10 mouse cellular contexts compared by ENCODE assay signal in genomic region chr9:44342173-44342572, GRCm38 (mm10). TPM values are rescaled to one million over a fixed set of nuclear protein-coding genes. Genes with fewer than 3 reads are reported as not detected.
A peak's percentile ranks its signal among the peaks of the same experiment; 100 is the strongest.
DNase-seq lines count a peak whose midpoint lies in the region; ATAC-seq and TF ChIP-seq lines count a peak whose summit lies in the region.
"Had no signal": no experiment of that assay in that cellular context is flagged by ENCODE, and none has a peak within 500 bp of the region (broad histone marks: within the 10 kb centered on the region; RNA-seq: fewer than 3 reads in every experiment).

No protein-coding gene starts in this region.

- peak overlapping the region; percentile 87 for H3K4me3 ChIP-seq in heart, embryonic 13.5 days
- no peak overlapping the region for H3K4me3 ChIP-seq in C2C12 (ENCODE audit: insufficient read depth, poor library complexity, severe bottlenecking)
- H3K4me3 ChIP-seq in embryonic facial prominence, embryonic 13.5 days = no peak overlapping the region
- peak overlapping the region; percentile 95 to 98 for H3K4me3 ChIP-seq in liver, embryonic 14.5 days (ENCODE audit: insufficient read depth in 1 of 2, low read depth in 2 of 2, low read length in 2 of 2)

- WGBS in heart, embryonic 13.5 days = 47% methylated on average over 3 of the region's 3 CpGs
- 81% methylated on average over 3 of the region's 3 CpGs for WGBS in embryonic facial prominence, embryonic 13.5 days
- 9% methylated on average over 3 of the region's 3 CpGs for WGBS in liver, embryonic 14.5 days (ENCODE audit: insufficient replicate concordance)

- peaks cover 36% of the 10 kb centered on the region for H3K4me1 ChIP-seq in heart, embryonic 13.5 days
- H3K4me1 ChIP-seq in embryonic facial prominence, embryonic 13.5 days = peaks cover 25% of the 10 kb centered on the region
- H3K4me1 ChIP-seq in liver, embryonic 14.5 days (replicated peaks; ENCODE audit: control insufficient read depth in 2 of 2, insufficient read depth in 2 of 2, low read length in 1 of 2) = peaks cover 12 to 16% of the 10 kb centered on the region in 2 experiments

- DNase-seq in heart, postnatal 36 days = no peak
- peak; percentile 89 to 90 (median 90) for DNase-seq in liver, embryonic 14.5 days (ENCODE audit: low read depth in 3 of 3, low spot score in 3 of 3)
- no peak for DNase-seq in cerebellum, postnatal 14 days
- DNase-seq in kidney, postnatal 25 days = no peak
- DNase-seq in B cell, adult 2 months = no peak
- DNase-seq: layer of hippocampus, adult 9-11 months had no signal

- H3K27me3 ChIP-seq in heart, embryonic 13.5 days (replicated peaks) = no peaks in the 10 kb centered on the region
- H3K27me3 ChIP-seq in C2C12 (ENCODE audit: control insufficient read depth, insufficient read depth, insufficient read length) = no peaks in the 10 kb centered on the region
- no peaks in the 10 kb centered on the region for H3K27me3 ChIP-seq in embryonic facial prominence, embryonic 13.5 days
- no peaks in the 10 kb centered on the region for H3K27me3 ChIP-seq in liver, embryonic 14.5 days (ENCODE audit: control insufficient read depth, insufficient read depth, low read length)
- H3K27me3 ChIP-seq: CH12.LX had no signal

- H3ac ChIP-seq in C2C12 (ENCODE audit: control insufficient read depth, insufficient read length, low read depth) = peak overlapping the region; percentile 4

- peaks cover 15% of the 10 kb centered on the region for H3K79me3 ChIP-seq in C2C12 (ENCODE audit: low read depth)

- H3K9ac ChIP-seq in heart, embryonic 13.5 days = peak overlapping the region; percentile 95
- H3K9ac ChIP-seq in embryonic facial prominence, embryonic 13.5 days = peak overlapping the region; percentile 44
- peak overlapping the region; percentile 96 for H3K9ac ChIP-seq in liver, embryonic 14.5 days (replicated peaks)

- H3K9me3 ChIP-seq in heart, embryonic 13.5 days = no peaks in the 10 kb centered on the region
- H3K9me3 ChIP-seq in embryonic facial prominence, embryonic 13.5 days = no peaks in the 10 kb centered on the region
- no peaks in the 10 kb centered on the region for H3K9me3 ChIP-seq in liver, embryonic 14.5 days (ENCODE audit: control insufficient read depth, low read length)

- H3K36me3 ChIP-seq in heart, embryonic 13.5 days = peaks cover 56% of the 10 kb centered on the region
- peaks cover 25% of the 10 kb centered on the region for H3K36me3 ChIP-seq in C2C12 (ENCODE audit: control insufficient read depth, insufficient read depth)
- H3K36me3 ChIP-seq in embryonic facial prominence, embryonic 13.5 days = peaks cover 63% of the 10 kb centered on the region
- H3K36me3 ChIP-seq in liver, embryonic 14.5 days (replicated peaks; ENCODE audit: control insufficient read depth, insufficient read depth, low read depth) = peaks cover 48% of the 10 kb centered on the region

- H3K4me2 ChIP-seq in heart, embryonic 13.5 days = peak overlapping the region; percentile 81
- H3K4me2 ChIP-seq in embryonic facial prominence, embryonic 13.5 days = peak overlapping the region; percentile 72; the same call in 1 of the 2 replicates
- peak overlapping the region; percentile 98 for H3K4me2 ChIP-seq in liver, embryonic 14.5 days (ENCODE audit: low read depth)

- peaks cover 30% of the 10 kb centered on the region for H3K79me2 ChIP-seq in C2C12 (ENCODE audit: control insufficient read depth, insufficient read depth)

- intact Hi-C loops in heart, postnatal 36 days (cut with DNase I) = loop anchor here (5.0 kb wide), 1 partner anchor 35 kb away; the partner anchor contains the start of gene Hinfp

- peak overlapping the region; percentile 100 for H3K27ac ChIP-seq in heart, embryonic 13.5 days (replicated peaks)
- no peak overlapping the region for H3K27ac ChIP-seq in embryonic facial prominence, embryonic 13.5 days
- peak overlapping the region; percentile 100 for H3K27ac ChIP-seq in liver, embryonic 14.5 days

- ATAC-seq in heart, embryonic 13.5 days (ENCODE audit: extremely low read depth, insufficient number of reproducible peaks, low FRiP score, low TSS enrichment) = peak; percentile 39
- no peak for ATAC-seq in embryonic facial prominence, embryonic 13.5 days (ENCODE audit: insufficient number of reproducible peaks, insufficient read depth, low FRiP score, low TSS enrichment, low read depth)
- ATAC-seq in liver, embryonic 14.5 days (ENCODE audit: insufficient read depth) = peak; percentile 78

- TF ChIP-seq EP300 in liver, embryonic 14.5 days (IDR thresholded peaks at IDR 0.05; ENCODE audit: low read depth) = peak; percentile 95

- no peak for TF ChIP-seq CTCF in C2C12 (IDR thresholded peaks at IDR 0.05; ENCODE audit: control insufficient read depth, insufficient read depth, insufficient read length)
- TF ChIP-seq CTCF in liver, embryonic 14.5 days (IDR thresholded peaks at IDR 0.05; ENCODE audit: low read depth) = no peak

TF ChIP-seq in C2C12, 6 proteins besides CTCF, POLR2A, EP300 and RAD21:
- TF ChIP-seq MYOD1 (IDR thresholded peaks at IDR 0.05; ENCODE audit: control insufficient read depth, insufficient read length, low read depth) (no peak), MAX (IDR thresholded peaks at IDR 0.05) (no peak), MYOG (IDR thresholded peaks at IDR 0.05; ENCODE audit: control insufficient read depth, extremely low read depth, insufficient read length) (no peak), FOSL1 (IDR thresholded peaks at IDR 0.05; ENCODE audit: insufficient read depth, low read length, poor library complexity, severe bottlenecking) (no peak), USF1 (IDR thresholded peaks at IDR 0.05; ENCODE audit: low read depth) (no peak), CEBPB (IDR thresholded peaks at IDR 0.05; ENCODE audit: low read depth) (no peak)

RNA-seq across cellular contexts. Expression of gene Hmbs, which starts 1.9 kb away (rescaled TPM):
- 135 and 149 TPM in 2 replicates for polyA plus RNA-seq in heart, embryonic 13.5 days (2015; fragmentation: Nextera tagmentation; extraction: Ambion mirVana)
- 10 to 100 TPM; 41.1 to 49.8 TPM for total RNA-seq in heart, postnatal 36 days (2021)
- 59.6 TPM for polyA plus RNA-seq in C2C12 (2012; fragmentation: generic; extraction: Trizol)
- 114 and 119 TPM in 2 replicates for polyA plus RNA-seq in embryonic facial prominence, embryonic 13.5 days (2015; fragmentation: Nextera tagmentation; extraction: Ambion mirVana)
- 837 and 876 TPM in 2 replicates for polyA plus RNA-seq in liver, embryonic 14.5 days (2012; rRNA removed)
- polyA plus RNA-seq in liver, embryonic 14.5 days (2014; fragmentation: Nextera tagmentation; extraction: Ambion mirVana) = 1,376 and 1,452 TPM in 2 replicates

RNA-seq across cellular contexts. Expression of gene H2afx, which starts 7.7 kb away (rescaled TPM):
- polyA plus RNA-seq in heart, embryonic 13.5 days (2015; fragmentation: Nextera tagmentation; extraction: Ambion mirVana) = 196 and 199 TPM in 2 replicates
- 10 to 100 TPM; 13.3 to 13.6 TPM for total RNA-seq in heart, postnatal 36 days (2021)
- 347 TPM for polyA plus RNA-seq in C2C12 (2012; fragmentation: generic; extraction: Trizol)
- polyA plus RNA-seq in embryonic facial prominence, embryonic 13.5 days (2015; fragmentation: Nextera tagmentation; extraction: Ambion mirVana) = 365 and 385 TPM in 2 replicates
- 177 and 217 TPM in 2 replicates for polyA plus RNA-seq in liver, embryonic 14.5 days (2012; rRNA removed)
- 168 and 190 TPM in 2 replicates for polyA plus RNA-seq in liver, embryonic 14.5 days (2014; fragmentation: Nextera tagmentation; extraction: Ambion mirVana)

RNA-seq across cellular contexts. Expression of gene Dpagt1, which starts 16.4 kb away (rescaled TPM):
- polyA plus RNA-seq in heart, embryonic 13.5 days (2015; fragmentation: Nextera tagmentation; extraction: Ambion mirVana) = 33.4 and 34.4 TPM in 2 replicates
- 10 to 100 TPM; 18.6 to 22.4 TPM for total RNA-seq in heart, postnatal 36 days (2021)
- polyA plus RNA-seq in C2C12 (2012; fragmentation: generic; extraction: Trizol) = 34.0 TPM
- 38.4 and 40.5 TPM in 2 replicates for polyA plus RNA-seq in embryonic facial prominence, embryonic 13.5 days (2015; fragmentation: Nextera tagmentation; extraction: Ambion mirVana)
- 16.4 and 19.5 TPM in 2 replicates for polyA plus RNA-seq in liver, embryonic 14.5 days (2012; rRNA removed)
- polyA plus RNA-seq in liver, embryonic 14.5 days (2014; fragmentation: Nextera tagmentation; extraction: Ambion mirVana) = 18.8 and 20.2 TPM in 2 replicates

RNA-seq across cellular contexts. Expression of gene Vps11, which starts 19.3 kb away (rescaled TPM):
- 20.0 and 21.1 TPM in 2 replicates for polyA plus RNA-seq in heart, embryonic 13.5 days (2015; fragmentation: Nextera tagmentation; extraction: Ambion mirVana)
- total RNA-seq in heart, postnatal 36 days (2021) = 10 to 100 TPM; 16.8 to 18.8 TPM
- 26.1 TPM for polyA plus RNA-seq in C2C12 (2012; fragmentation: generic; extraction: Trizol)
- polyA plus RNA-seq in embryonic facial prominence, embryonic 13.5 days (2015; fragmentation: Nextera tagmentation; extraction: Ambion mirVana) = 27.7 and 28.2 TPM in 2 replicates
- 9.4 and 9.7 TPM in 2 replicates for polyA plus RNA-seq in liver, embryonic 14.5 days (2012; rRNA removed)
- polyA plus RNA-seq in liver, embryonic 14.5 days (2014; fragmentation: Nextera tagmentation; extraction: Ambion mirVana) = 11.5 and 12.0 TPM in 2 replicates

RNA-seq across cellular contexts. Expression of gene C2cd2l, which starts 22.1 kb away (rescaled TPM):
- 7.1 TPM in 2 replicates for polyA plus RNA-seq in heart, embryonic 13.5 days (2015; fragmentation: Nextera tagmentation; extraction: Ambion mirVana)
- total RNA-seq in heart, postnatal 36 days (2021) = 10 to 100 TPM; 14.0 to 14.2 TPM
- 18.8 TPM for polyA plus RNA-seq in C2C12 (2012; fragmentation: generic; extraction: Trizol)
- polyA plus RNA-seq in embryonic facial prominence, embryonic 13.5 days (2015; fragmentation: Nextera tagmentation; extraction: Ambion mirVana) = 8.3 TPM in 2 replicates
- 13.0 and 17.3 TPM in 2 replicates for polyA plus RNA-seq in liver, embryonic 14.5 days (2012; rRNA removed)
- polyA plus RNA-seq in liver, embryonic 14.5 days (2014; fragmentation: Nextera tagmentation; extraction: Ambion mirVana) = 7.4 and 8.9 TPM in 2 replicates

Comparison
In these comparisons a context has a peak if more than half of its experiments do, and no peak if none do; other contexts are left out.
1. H3K4me3 ChIP-seq: peak in heart, embryonic 13.5 days (single experiment) and liver, embryonic 14.5 days (2 of 2); none in C2C12 (single experiment) and embryonic facial prominence, embryonic 13.5 days (single experiment).
2. H3K9ac ChIP-seq: peak in every context shown above with its lines; median percentile 96 in liver, embryonic 14.5 days; 95 in heart, embryonic 13.5 days; 44 in embryonic facial prominence, embryonic 13.5 days.
3. DNase-seq: peak in liver, embryonic 14.5 days (3 of 3); none in heart, postnatal 36 days (0 of 2), cerebellum, postnatal 14 days (0 of 2), kidney, postnatal 25 days (0 of 2) and B cell, adult 2 months (0 of 2).
4. Peak in every context shown above with its lines, with median percentiles within 50 percentile points of each other: H3K4me2 ChIP-seq.